Mouse (Mus musculus) brain, embryonic 14.5 days (tissue): ENCODE measurements around the gene Txnl4b.

Experiments
- CTCF ChIP-seq: fragments of 200-500 bp; IDR thresholded peaks from 2 replicates; pipeline ENCODE4 v1.5.1; 2012; ENCODE audit warnings: inconsistent platforms, mild to moderate bottlenecking, moderate library complexity, borderline replicate concordance; ENCODE audit not compliant: insufficient read depth, insufficient read length; ENCODE audit errors: extremely low read depth
- POLR2A ChIP-seq: fragments of 200-500 bp; IDR thresholded peaks from 2 replicates; pipeline ENCODE4 v1.6.1; 2012; ENCODE audit warnings: mild to moderate bottlenecking, inconsistent platforms, borderline replicate concordance; ENCODE audit not compliant: poor library complexity, insufficient read depth, insufficient read length, severe bottlenecking; ENCODE audit errors: extremely low read depth

GRCm38 (mm10) chr8:109595854-109596253 lies 30.2 kb downstream of the Txnl4b start:
- TF ChIP-seq CTCF (peak; percentile 87), POLR2A (no peak)
